Mouse (Mus musculus) adrenal gland (tissue): ENCODE data around the gene Cdh24.

ENCODE experiments used
- intact Hi-C: fragments of 180-260 bp; cut with DNase I; formaldehyde crosslinking; loops from one replicate; pipeline ENCODE4 v1.15.1; 2025
- microRNA-seq, 2 experiments: library from miRNA; unstranded; fragments of <30 nt; microRNA quantifications; one replicate each; pipeline ENCODE4; 2019

The Cdh24 gene

GRCm38 (mm10) chr14:54609962-54610361, 31.2 kb downstream of the Cdh24 start:
- intact Hi-C loops = loop anchor here (2.0 kb wide), 1 partner anchor 33 kb away; no protein-coding TSS in a partner anchor

GRCm38 (mm10) chr14:54609245-54609644, 31.9 kb downstream of the Cdh24 start:
- intact Hi-C loops = no loop called here

DNA sequence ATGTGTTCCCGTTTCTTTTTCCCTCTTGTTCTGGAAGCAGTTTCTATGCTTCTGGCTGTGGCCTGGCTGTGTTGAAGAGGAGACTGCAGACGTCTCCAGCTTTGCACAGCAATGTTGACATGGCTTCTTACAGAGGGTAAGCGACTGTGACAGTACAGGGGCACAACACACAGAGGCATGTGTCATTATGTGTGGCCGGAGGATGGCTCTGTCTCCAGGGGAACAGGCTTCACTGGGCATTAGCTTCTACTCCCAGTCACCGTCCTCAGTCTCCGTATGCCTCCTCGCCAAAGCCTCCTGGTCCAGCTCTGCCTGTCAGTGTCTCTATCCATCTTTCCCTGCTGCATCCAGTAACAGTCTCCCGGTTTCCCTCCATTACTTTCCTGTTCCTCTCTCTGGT, 33.9 kb downstream of the Cdh24 start:
- intact Hi-C loops = no loop called here

DNA sequence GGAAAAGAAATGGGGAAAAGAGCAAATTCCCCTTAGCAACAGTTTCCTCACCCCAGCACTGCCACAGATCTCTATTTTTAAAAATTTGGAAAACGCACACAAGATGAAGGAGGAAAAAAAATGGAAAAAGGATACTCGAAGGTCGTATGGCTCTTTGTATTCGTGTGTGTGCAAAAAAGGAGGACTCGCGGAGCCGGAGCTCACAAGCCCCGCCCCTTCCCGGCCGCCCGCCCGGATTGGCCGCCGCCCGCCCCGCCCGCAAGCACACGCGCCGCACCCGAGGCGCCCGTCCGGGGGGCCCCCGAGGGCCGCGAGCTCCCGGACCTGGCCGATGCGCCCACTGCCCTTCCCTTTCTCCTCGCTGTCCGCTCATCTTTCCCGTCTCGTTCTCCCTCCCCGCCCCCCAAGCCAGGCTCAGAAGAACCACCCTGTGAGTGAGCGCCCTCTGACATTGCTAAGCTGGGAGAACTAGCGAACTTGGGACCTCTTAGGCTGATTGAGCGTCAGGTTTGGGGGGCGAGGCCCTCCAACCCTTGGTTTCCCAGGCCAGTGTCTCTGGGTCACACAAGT, 35.3 kb downstream of the Cdh24 start, which contains the start of gene 4931414P19Rik:
TSS of gene 4931414P19Rik (minus strand) at position 242 of the 570 bp plus-strand sequence.
- intact Hi-C loops = no loop called here

GRCm38 (mm10) chr14:54603686-54604085, 37.5 kb downstream of the Cdh24 start:
- intact Hi-C loops = no loop called here

DNA sequence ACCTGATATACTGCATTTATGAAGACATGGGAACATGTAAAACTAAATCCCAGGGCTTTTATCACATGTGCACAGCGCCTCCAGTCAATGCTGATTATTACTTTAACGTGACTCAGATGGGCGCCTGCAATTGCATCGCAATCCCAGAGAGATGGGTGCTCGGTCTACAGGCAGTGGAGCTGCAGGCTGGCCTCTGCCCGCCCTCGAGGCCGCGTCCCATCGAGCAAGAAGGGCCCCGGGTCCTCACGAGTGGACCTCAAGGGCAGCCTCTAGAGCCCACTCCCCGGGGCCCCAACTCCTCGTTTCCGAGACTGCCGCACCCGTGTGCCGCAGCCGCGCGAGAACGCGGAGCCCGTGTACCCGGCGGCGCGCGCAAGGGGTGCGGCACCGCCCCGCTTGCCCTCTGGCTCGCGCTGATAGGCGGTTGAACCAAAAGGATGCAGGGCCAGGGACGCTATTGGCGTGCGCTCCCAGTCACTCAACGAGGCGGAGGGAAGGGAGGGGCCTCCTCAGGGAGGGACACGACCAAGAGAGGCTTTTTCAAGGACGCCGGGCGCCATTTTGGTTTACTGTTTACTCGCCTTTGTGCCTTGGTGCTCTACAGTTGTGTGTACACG, 38.0 kb downstream of the Cdh24 start:
- intact Hi-C loops = no loop called here

- intact Hi-C loops = no loop called here
These were observed 38.6 kb downstream of the Cdh24 start for GRCm38 (mm10) chr14:54602613-54603012.

- intact Hi-C loops = no loop called here
These were observed 39.6 kb downstream of the Cdh24 start for GRCm38 (mm10) chr14:54601601-54602000.

- intact Hi-C loops = no loop called here
These were observed 44.1 kb downstream of the Cdh24 start for GRCm38 (mm10) chr14:54597084-54597483.

GRCm38 (mm10) chr14:54594631-54595414, 46.3 kb downstream of the Cdh24 start:
- intact Hi-C loops = no loop called here

- intact Hi-C loops = no loop called here
These were observed 47.1 kb downstream of the Cdh24 start for GRCm38 (mm10) chr14:54594055-54594454.

DNA sequence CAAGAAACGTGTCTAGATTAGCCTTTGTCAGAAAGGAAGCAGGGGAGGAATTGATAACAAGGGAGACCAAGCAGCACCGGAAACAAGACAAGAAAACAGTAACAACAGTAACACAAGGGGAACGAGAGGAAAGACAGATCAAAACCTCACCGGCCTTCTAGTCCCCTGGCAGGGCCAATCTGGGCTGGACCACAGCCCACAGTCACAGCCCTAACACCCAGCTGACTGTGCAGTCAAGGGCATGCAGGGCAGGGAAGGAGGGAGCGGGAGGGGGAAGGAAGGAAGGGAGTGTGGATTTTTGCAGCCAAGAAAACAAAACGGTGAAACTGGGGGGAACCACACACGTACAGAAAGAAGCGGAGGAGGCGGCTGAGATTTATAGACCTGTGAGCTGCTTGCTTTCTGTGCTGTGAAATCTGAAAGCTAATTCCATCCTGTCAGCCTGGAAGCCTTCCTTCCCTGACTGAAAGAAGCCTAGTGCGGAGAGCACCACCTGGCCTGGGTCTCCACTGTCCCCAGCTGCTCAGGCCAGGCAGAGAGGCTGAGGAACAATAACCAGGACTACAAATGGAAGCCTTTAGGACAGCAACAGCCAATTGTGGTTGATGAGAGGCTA, 48.7 kb downstream of the Cdh24 start:
- intact Hi-C loops = no loop called here

GRCm38 (mm10) chr14:54591056-54591455, 50.1 kb downstream of the Cdh24 start:
- intact Hi-C loops = no loop called here

DNA sequence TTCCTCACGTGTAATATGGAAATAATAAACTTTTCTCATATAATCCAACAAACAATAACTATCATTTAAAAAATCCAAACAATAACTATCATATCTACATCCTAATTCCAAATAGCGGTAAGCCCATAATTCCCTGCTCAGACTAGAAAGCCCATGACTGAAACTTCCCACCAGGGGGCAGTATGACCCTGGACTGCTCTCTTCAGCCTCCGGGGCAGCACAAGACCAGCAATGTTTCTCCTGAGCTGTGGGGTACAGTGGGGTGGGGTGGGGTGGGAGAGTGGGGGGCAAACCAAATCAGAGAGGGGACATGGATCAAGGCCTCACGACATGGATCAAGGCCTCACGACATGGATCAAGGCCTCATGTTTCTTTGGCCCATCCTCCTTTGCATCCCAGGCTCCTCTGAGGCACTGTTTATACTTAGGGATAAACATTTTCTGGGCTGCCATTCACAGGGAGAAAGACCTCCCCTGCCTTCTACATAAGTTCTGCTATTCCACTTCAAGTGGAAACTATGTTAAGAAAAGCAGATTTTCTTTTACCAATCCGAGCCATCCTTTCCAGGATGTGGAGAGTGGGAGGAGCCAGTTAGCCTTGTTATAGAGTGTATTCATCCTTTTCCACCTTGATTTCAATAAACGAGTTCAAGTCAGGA, 57.4 kb downstream of the Cdh24 start:
- intact Hi-C loops = no loop called here

GRCm38 (mm10) chr14:54582536-54582935, 58.6 kb downstream of the Cdh24 start:
- intact Hi-C loops = no loop called here

Small RNA genes within 50 kb of the gene (microRNA-seq; reads per million reads assigned to microRNA genes)
- gene Mir686 = 0 reads per million in 2 experiments
- gene Mir6948 = 0 to 0.34 reads per million in 2 experiments
